26 mouse cellular contexts compared by ENCODE assay signal in the genomic region with DNA sequence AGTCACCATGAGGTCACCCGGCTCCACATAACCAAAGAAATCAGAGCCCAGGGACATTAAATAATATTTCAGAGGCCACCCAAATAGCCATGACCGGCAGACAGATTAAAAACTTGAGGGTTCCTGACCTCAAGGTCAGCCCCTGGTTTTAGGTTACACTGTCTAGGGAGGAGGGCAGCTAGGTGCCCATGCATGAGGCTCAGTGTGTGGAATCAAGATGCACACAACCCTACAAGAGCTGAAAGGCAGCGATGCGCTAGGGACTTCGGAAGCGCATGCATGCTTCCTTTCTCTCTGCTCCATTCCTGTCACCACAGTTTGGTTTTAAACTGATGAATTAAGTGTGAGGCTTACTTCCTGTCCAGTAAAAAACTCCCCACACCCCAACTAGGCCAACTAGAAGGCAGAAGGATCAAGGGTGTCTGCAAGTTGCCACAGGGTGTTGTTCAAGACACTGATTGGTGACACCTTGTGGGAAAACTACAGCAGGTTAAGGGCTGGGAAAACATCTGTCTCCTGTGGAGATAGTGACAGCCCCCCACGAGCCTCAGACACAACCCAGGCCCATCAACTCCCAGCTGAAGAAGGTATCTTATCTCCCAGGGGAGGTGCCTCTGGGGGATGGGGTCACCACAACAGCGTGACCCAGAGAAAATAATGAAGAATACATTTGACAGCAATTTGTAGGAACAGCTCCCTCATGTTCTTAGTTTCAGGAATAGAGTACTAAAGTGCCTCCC.
DNase-seq lines count a peak whose midpoint lies in the region; ATAC-seq and TF ChIP-seq lines count a peak whose summit lies in the region.
"Had no signal": no experiment of that assay in that cellular context is flagged by ENCODE, and none has a peak within 500 bp of the region (broad histone marks: within the 10 kb centered on the region; RNA-seq: fewer than 3 reads in every experiment).

No protein-coding gene starts in this region.

- no peaks in the 10 kb centered on the region for H3K9me3 ChIP-seq in kidney, embryonic 16.5 days (ENCODE audit: low read length)
- H3K9me3 ChIP-seq in forebrain, embryonic 12.5 days = no peaks in the 10 kb centered on the region
- no peaks in the 10 kb centered on the region for H3K9me3 ChIP-seq in lung, postnatal 0 days (ENCODE audit: low read length)
- H3K9me3 ChIP-seq: forebrain, embryonic 15.5 days; heart, embryonic 10.5 days; heart, embryonic 15.5 days; hindbrain, embryonic 12.5 days; limb, embryonic 13.5 days; midbrain, embryonic 15.5 days; stomach, embryonic 15.5 days had no signal

- no peak for TF ChIP-seq CTCF in lung, postnatal 0 days (IDR thresholded peaks at IDR 0.05)

- no peak overlapping the region for H3K27ac ChIP-seq in kidney, embryonic 16.5 days (ENCODE audit: low read length)
- H3K27ac ChIP-seq in forebrain, embryonic 12.5 days = no peak overlapping the region
- no peak overlapping the region for H3K27ac ChIP-seq in lung, postnatal 0 days (ENCODE audit: low read length)
- H3K27ac ChIP-seq: forebrain, embryonic 15.5 days; gastrocnemius, adult 2 months; heart, embryonic 10.5 days; heart, embryonic 15.5 days; hindbrain, embryonic 12.5 days; limb, embryonic 13.5 days; macrophage; midbrain, embryonic 15.5 days; stomach, embryonic 15.5 days had no signal

- H3K27me3 ChIP-seq in kidney, embryonic 16.5 days (ENCODE audit: insufficient read depth, low read length) = no peaks in the 10 kb centered on the region
- no peaks in the 10 kb centered on the region for H3K27me3 ChIP-seq in forebrain, embryonic 12.5 days
- no peaks in the 10 kb centered on the region for H3K27me3 ChIP-seq in lung, postnatal 0 days (replicated peaks; ENCODE audit: insufficient read depth, low read length)
- H3K27me3 ChIP-seq: forebrain, embryonic 15.5 days; heart, embryonic 15.5 days; hindbrain, embryonic 12.5 days; limb, embryonic 13.5 days; midbrain, embryonic 15.5 days; stomach, embryonic 15.5 days had no signal

- no peaks in the 10 kb centered on the region for H3K4me1 ChIP-seq in kidney, embryonic 16.5 days (ENCODE audit: insufficient read depth, low read length)
- no peaks in the 10 kb centered on the region for H3K4me1 ChIP-seq in forebrain, embryonic 12.5 days
- H3K4me1 ChIP-seq in lung, postnatal 0 days (ENCODE audit: insufficient read depth, low read depth, low read length) = no peaks in the 10 kb centered on the region
- H3K4me1 ChIP-seq: forebrain, embryonic 15.5 days; heart, embryonic 15.5 days; hindbrain, embryonic 12.5 days; limb, embryonic 13.5 days; midbrain, embryonic 15.5 days; stomach, embryonic 15.5 days had no signal

- H3K36me3 ChIP-seq in kidney, embryonic 16.5 days (ENCODE audit: insufficient read depth, low read length) = no peaks in the 10 kb centered on the region
- H3K36me3 ChIP-seq in forebrain, embryonic 12.5 days (replicated peaks) = no peaks in the 10 kb centered on the region
- no peaks in the 10 kb centered on the region for H3K36me3 ChIP-seq in lung, postnatal 0 days (ENCODE audit: insufficient read depth, low read length)
- H3K36me3 ChIP-seq: forebrain, embryonic 15.5 days; heart, embryonic 10.5 days; heart, embryonic 15.5 days; hindbrain, embryonic 12.5 days; limb, embryonic 13.5 days; midbrain, embryonic 15.5 days; stomach, embryonic 15.5 days had no signal

- peak; percentile 57; the same call in 1 of the 2 replicates for ATAC-seq in kidney, embryonic 16.5 days (ENCODE audit: low FRiP score, low TSS enrichment)
- ATAC-seq in forebrain, embryonic 12.5 days (ENCODE audit: low FRiP score) = no peak
- ATAC-seq in lung, postnatal 0 days = no peak
- ATAC-seq: forebrain, embryonic 15.5 days; intestine, embryonic 16.5 days; midbrain, embryonic 15.5 days had no signal

- no peak for DNase-seq in kidney, postnatal 36 days
- DNase-seq in retina, postnatal 1 day = peak; percentile 0
- no peak for DNase-seq in retina, embryonic 14.5 days (ENCODE audit: low spot score)
- DNase-seq in embryo, embryonic 9.5 days (ENCODE audit: extremely low spot score) = peak; percentile 27
- DNase-seq in yolk sac, embryonic 10.5 days (ENCODE audit: low spot score) = peak; percentile 3
- DNase-seq in lung, postnatal 0 days (ENCODE audit: low spot score) = no peak
- DNase-seq: adrenal gland, adult 2 months; adrenal gland, postnatal 36 days; B cell, adult 2 months; cerebellum, adult 2 months; cerebellum, postnatal 14 days; gastrocnemius, adult 2 months; kidney, adult 9 months; right cerebral cortex, postnatal 14 days had no signal

- H3K4me2 ChIP-seq in kidney, embryonic 16.5 days (replicated peaks; ENCODE audit: low read depth, low read length) = no peak overlapping the region
- no peak overlapping the region for H3K4me2 ChIP-seq in forebrain, embryonic 12.5 days
- no peak overlapping the region for H3K4me2 ChIP-seq in lung, postnatal 0 days (replicated peaks; ENCODE audit: low read depth, low read length)
- H3K4me2 ChIP-seq: forebrain, embryonic 15.5 days; heart, embryonic 15.5 days; hindbrain, embryonic 12.5 days; limb, embryonic 13.5 days; liver, embryonic 11.5 days; midbrain, embryonic 15.5 days; stomach, embryonic 15.5 days had no signal

- no peak for TF ChIP-seq EP300 in lung, postnatal 0 days (IDR thresholded peaks at IDR 0.05)

- WGBS in kidney, embryonic 16.5 days = 30% methylated on average over 8 of the region's 8 CpGs
- WGBS in forebrain, embryonic 12.5 days = 81% methylated on average over 8 of the region's 8 CpGs
- WGBS in lung, postnatal 0 days = 44% methylated on average over 8 of the region's 8 CpGs

- no peak overlapping the region for H3K4me3 ChIP-seq in kidney, embryonic 16.5 days (ENCODE audit: low read length)
- H3K4me3 ChIP-seq in forebrain, embryonic 12.5 days (replicated peaks) = no peak overlapping the region
- no peak overlapping the region for H3K4me3 ChIP-seq in lung, postnatal 0 days (ENCODE audit: low read depth, low read length)
- H3K4me3 ChIP-seq: forebrain, embryonic 15.5 days; gastrocnemius, adult 2 months; heart, embryonic 10.5 days; heart, embryonic 15.5 days; hindbrain, embryonic 12.5 days; limb, embryonic 13.5 days; midbrain, embryonic 15.5 days; stomach, embryonic 15.5 days had no signal

- no peak overlapping the region for H3K9ac ChIP-seq in kidney, embryonic 16.5 days (replicated peaks; ENCODE audit: low read length)
- no peak overlapping the region for H3K9ac ChIP-seq in forebrain, embryonic 12.5 days
- no peak overlapping the region for H3K9ac ChIP-seq in lung, postnatal 0 days (replicated peaks; ENCODE audit: low read depth)
- H3K9ac ChIP-seq: forebrain, embryonic 15.5 days; heart, embryonic 15.5 days; hindbrain, embryonic 12.5 days; limb, embryonic 13.5 days; midbrain, embryonic 15.5 days; stomach, embryonic 15.5 days had no signal

Comparison
In these comparisons a context has a peak if more than half of its experiments do, and no peak if none do; other contexts are left out.
1. DNase-seq: peak in retina, postnatal 1 day (single experiment), embryo, embryonic 9.5 days (single experiment) and yolk sac, embryonic 10.5 days (single experiment); none in kidney, postnatal 36 days (0 of 2), retina, embryonic 14.5 days (single experiment) and lung, postnatal 0 days (single experiment).